Mouse (Mus musculus) left cerebral cortex, postnatal 25 days (tissue): ENCODE results near the gene Pdzrn3. TPM values are rescaled to one million over a fixed set of nuclear protein-coding genes. Genes with fewer than 3 reads are reported as not detected.
A peak's percentile ranks its signal among the peaks of the same experiment; 100 is the strongest.

Experiments used
- DNase-seq, 2 experiments: peaks; one replicate each; pipeline ENCODE4 v3.0.0; 2022; ENCODE audit warnings: low spot score in 2 of 2, mixed read lengths in 1 of 2
- intact Hi-C: fragments of 180-260 bp; cut with DNase I; formaldehyde crosslinking; loops from one replicate; pipeline ENCODE4 v1.15.1; 2025
- total RNA-seq, 2 experiments: library from RNA; stranded (reverse); gene quantifications; 2 replicates each; pipeline ENCODE4 v1.2.3; 2021

The Pdzrn3 gene
- total RNA-seq, 2 experiments from 2014 or later: 43.9 to 47.8 TPM

DNA sequence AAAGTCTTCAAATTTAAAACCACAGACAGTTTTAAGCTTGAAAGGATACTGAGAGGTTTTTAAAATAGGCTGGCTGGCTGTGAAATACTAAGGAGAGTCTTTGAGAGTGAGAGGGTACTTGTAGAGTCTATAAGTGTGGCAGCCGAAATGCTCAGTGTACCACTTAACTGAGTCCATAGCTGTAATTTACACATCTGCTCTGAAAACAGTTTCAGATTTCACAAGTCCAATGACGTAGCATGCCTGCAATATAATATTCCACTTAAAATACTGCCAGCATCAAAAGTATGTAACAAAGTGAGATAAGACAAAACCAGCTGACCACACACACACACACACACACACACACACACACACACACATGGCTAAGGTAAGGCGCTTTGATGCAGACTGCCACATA, 101.9 kb downstream of the Pdzrn3 start:
- intact Hi-C loops: no loop called here
- DNase-seq: no peak

DNA sequence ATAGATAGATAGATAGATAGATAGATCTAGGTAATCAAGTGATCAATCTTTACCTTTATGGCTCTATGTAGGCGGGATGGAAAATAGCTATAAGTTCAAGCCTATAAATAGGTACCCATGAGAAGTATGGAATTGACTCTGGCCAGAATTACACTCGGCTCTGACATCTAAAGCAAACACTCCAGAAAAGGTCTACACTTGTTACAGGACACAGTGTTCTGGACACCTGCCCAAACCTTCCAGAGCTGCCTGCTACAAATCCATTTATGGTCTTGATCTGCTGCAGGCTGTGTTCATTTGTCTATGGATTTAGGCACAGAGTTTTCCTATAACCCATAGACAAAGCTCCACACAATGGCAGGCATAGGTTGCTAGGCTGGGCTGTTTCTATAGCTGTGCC, 102.9 kb downstream of the Pdzrn3 start:
- no peak for DNase-seq
- intact Hi-C loops: no loop called here

DNA sequence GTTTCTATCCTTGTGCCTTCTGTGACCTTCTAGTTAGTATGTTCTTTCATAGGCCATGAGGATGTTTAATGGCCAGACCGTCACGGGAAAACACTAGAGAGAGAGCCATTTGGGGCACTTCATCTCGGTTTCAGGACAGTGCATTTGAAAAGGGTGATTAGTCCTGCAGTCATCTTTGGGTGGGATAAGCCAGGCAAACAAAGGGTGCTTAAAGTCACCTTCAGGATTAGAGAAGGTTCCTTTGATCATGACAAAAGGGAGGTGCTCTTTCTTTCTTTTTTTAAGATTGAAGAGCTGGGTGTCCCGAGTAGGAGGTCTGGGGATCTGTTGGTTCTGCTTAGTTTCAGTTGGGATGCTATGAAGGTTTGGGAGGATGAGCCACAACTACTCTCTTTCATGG, 105.4 kb downstream of the Pdzrn3 start:
- intact Hi-C loops: no loop called here
- DNase-seq: no peak

DNA sequence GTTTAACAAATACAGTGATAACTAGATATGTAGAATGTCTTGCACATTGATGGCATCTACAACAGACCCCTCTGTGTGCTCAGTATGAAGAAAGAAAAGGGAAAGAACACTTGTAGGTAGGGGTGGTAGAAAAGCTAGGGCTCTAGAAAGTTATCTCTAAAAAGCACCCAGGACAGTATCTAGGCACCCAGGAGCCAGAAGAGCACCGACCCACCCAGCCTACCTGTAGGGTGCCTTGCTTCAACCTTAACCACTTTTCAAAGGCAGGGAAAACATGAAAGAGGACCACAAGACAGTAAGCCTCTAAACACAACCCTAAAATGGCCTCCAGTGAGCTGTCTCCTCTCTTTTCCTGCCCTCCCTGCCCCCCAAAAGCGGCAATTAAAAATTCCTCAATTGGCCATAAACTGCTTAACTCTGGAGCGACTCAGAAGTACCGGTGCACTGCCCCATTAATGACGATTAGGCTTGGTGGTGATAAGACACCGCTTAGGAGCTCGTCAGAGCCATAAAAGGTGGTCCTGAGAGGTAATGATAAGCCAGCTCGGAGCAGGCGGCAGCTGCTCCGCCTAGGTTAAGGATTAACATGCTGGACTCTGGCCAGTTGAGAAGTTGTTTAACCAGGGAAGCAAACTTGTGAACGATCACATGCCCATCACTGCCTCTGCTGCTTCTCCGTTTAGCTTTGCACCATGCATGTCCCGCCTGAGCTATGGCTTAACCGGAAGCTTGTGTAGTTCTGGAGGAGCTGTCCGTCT, 106.1 kb downstream of the Pdzrn3 start:
- no peak for DNase-seq
- intact Hi-C loops: no loop called here

- no peak for DNase-seq
- intact Hi-C loops: no loop called here
Observed at GRCm38 (mm10) chr6:101270095-101270826, 107.4 kb downstream of the Pdzrn3 start.

DNA sequence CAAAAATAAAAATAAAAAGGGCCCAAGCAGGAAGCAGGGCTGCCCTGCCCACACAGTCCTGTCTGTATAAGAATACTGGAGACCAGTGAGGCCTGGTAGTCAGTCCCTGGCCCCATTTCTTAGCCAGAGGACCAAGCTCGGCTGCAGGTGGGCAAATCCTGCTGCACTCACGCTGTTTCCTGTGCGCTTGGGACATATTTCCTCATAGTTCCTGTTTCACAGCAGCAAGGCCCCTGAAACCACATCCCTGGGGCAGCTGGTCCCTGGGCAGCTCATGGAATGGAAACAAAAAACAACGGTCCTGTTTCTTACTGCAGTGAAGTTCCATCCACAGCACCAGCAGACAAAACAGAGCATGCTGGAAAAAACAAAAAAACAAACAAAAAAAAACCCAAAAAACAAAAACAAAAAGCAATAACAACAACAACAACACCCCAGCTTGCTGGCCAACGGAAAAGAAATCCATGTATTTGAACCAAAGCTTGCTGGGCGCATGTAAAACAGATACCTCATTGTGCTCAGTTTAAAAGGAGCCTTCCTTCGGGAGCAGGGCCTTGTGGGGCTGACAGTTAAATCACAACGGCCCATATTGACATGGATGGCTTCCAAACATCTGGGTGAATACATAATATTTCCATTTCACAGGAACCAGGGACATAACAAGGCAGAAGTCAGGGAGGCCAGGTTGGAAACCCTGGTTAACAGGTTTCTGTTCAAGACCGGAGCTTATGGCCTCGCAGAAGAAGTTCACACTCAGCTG, 108.2 kb downstream of the Pdzrn3 start:
- intact Hi-C loops: loop anchor here (10.0 kb wide), 1 partner anchor 595 kb away; the partner anchor contains the start of gene Shq1

DNA sequence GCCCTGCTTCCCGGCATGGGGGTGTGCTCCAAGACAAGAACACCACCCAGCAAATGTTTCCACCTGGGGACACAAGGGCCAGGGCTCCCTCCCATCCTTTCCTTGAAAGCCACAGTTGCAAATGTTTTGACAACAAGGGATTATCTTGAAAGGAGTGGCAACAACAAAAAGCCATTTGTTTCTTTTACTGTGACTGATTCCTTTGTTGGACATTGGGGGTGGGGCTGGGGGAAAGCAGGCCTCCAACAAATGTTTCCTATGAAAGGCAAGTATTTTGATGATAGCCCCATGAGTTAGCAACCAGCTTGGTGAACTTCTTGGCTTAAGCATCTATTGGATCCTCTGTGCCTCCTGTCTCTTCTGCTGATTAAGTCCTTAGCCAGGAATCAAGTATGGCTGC, 109.4 kb downstream of the Pdzrn3 start:
- no peak for DNase-seq
- intact Hi-C loops: loop anchor here (10.0 kb wide), 1 partner anchor 593 kb away; the partner anchor contains the start of gene Shq1

More for the DNA sequence above, 108.2 kb downstream of the Pdzrn3 start:
- no peak for DNase-seq

DNA sequence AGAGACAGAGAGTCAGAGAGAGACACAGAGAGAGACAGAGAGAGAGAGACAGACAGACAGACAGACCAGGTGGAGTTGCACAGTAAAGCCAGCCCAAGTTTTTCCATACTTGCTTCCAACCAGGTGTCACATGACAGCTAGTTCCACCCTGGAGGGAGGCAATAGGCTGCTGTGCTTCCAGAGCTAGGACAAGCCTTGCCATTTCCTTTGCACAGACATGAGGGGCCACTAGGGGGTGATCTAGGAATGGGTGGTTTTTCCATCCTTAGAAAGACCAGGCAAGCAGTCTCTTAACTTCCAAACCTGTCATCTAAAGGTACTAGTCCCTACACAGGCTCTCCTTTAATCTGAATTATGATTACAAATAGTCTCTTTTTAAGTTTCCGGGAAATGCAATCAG, 110.9 kb downstream of the Pdzrn3 start:
- intact Hi-C loops: loop anchor here (1.0 to 10.0 kb wide), 4 partner anchors 108 to 592 kb away; partner anchors contain the start of gene Shq1
- peak; percentile 77 to 88 for DNase-seq

- peak in 1 of 2 experiments; percentile 57 for DNase-seq
- intact Hi-C loops: loop anchor here (5.0 to 10.0 kb wide), 2 partner anchors 46 to 589 kb away; partner anchors contain the start of gene Shq1
Observed at GRCm38 (mm10) chr6:101263544-101263943, 114.2 kb downstream of the Pdzrn3 start.

GRCm38 (mm10) chr6:101261513-101261912, 116.2 kb downstream of the Pdzrn3 start:
- intact Hi-C loops: loop anchor here (5.0 to 10.0 kb wide), 2 partner anchors 44 to 587 kb away; partner anchors contain the start of gene Shq1
- peak; percentile 39 to 69 for DNase-seq

DNA sequence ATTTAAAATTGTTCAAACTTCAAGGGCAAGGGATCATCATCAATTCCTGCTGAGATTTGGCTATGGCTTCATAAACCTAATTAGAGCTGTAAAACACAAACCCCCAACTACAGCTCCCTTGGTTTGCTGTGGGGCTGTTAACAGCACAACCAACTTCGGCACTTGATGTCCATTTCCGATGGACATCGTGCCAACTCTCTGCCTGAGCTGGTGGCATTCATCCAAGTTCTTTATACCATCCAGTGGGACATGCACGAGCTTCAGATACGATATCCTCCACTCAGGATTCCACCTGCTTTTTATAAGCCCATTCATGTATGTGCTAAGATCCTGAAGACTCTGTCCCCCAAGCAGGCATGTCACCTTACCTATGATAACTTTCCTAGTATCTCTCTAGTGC, 118.3 kb downstream of the Pdzrn3 start:
- intact Hi-C loops: loop anchor here (2.0 to 10.0 kb wide), 2 partner anchors 295 to 377 kb away; no protein-coding TSS in a partner anchor
- DNase-seq: no peak

DNA sequence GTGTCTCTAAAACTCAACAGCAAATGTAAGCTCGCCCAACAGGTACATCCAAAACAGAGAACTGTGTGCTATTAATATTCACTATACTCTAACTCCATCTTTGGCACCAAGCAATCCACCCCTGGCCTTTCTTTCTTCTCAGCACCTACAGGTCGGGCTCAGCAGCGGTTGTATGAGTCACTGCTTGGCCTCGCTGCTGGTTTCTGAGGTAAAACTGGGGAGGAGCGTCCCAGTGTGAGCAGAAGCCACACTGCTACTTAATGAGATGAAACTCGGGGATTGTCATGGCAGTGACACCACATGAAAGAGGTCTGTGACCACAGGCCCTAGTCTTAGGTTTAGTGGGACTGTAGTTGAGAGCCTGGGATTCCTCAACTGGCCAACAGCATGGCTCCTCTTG, 120.3 kb downstream of the Pdzrn3 start:
- no peak for DNase-seq
- intact Hi-C loops: loop anchor here (10.0 kb wide), 1 partner anchor 293 kb away; no protein-coding TSS in a partner anchor

- DNase-seq: no peak
- intact Hi-C loops: loop anchor here (10.0 kb wide), 1 partner anchor 290 kb away; no protein-coding TSS in a partner anchor
Observed at GRCm38 (mm10) chr6:101254652-101255051, 123.0 kb downstream of the Pdzrn3 start.

DNA sequence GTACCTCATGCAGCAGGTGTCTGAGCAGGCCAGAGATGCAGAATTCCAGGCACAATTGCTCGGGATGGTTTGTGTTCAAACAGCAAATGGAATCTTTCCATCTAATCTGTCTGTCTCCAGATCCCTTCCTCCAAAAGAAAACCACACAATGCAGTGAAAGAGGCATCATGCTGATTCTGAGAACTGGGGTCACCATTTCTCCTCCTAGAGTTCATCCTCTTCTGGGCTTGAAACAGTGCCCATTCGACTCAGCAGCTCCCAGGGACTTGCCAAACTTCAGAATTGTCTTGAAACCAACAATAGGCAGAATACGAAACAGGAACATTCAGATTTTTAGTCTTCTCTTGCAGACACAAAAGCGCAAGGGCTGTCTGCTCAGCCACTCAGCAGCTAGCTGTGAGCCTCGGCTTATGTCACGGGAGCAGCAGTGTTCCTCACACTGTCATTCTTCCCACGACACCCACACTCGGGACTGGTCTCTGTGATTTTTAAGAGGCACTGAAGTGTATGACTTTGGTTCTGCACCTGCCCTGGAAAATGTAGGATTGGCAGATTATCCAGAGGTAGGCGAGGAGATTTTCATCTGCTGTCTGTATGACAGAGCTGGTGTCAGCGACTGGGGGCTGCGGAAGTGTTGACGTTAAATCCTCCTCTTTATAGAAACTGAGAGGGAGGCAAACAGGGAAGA, 125.6 kb downstream of the Pdzrn3 start:
- intact Hi-C loops: loop anchor here (10.0 kb wide), 1 partner anchor 287 kb away; no protein-coding TSS in a partner anchor
- DNase-seq: peak; percentile 56 to 87

GRCm38 (mm10) chr6:101251160-101251559, 126.5 kb downstream of the Pdzrn3 start:
- intact Hi-C loops: loop anchor here (10.0 kb wide), 1 partner anchor 286 kb away; no protein-coding TSS in a partner anchor
- DNase-seq: no peak

DNA sequence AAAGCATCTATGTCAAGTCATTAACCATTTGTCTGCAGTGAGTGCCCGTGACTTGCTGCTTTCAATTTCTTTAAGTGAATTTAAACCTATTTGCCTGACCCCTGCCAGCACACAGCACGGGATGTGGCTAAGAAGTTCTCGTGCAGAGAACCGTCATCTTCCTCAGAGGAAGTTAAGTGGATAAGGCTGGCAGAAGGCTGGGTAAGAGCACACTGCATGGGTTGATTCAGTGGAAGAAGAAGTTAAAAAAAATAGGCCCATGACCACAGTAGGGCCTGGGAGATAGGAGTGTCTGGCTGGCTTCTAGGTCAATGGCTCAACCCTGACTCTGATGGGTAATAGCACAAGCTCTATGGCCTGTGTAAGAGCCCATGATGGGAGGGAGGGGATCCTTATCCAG, 131.6 kb downstream of the Pdzrn3 start:
- intact Hi-C loops: no loop called here
- no peak for DNase-seq

GRCm38 (mm10) chr6:101244355-101244754, 133.3 kb downstream of the Pdzrn3 start:
- intact Hi-C loops: no loop called here
- no peak for DNase-seq

DNA sequence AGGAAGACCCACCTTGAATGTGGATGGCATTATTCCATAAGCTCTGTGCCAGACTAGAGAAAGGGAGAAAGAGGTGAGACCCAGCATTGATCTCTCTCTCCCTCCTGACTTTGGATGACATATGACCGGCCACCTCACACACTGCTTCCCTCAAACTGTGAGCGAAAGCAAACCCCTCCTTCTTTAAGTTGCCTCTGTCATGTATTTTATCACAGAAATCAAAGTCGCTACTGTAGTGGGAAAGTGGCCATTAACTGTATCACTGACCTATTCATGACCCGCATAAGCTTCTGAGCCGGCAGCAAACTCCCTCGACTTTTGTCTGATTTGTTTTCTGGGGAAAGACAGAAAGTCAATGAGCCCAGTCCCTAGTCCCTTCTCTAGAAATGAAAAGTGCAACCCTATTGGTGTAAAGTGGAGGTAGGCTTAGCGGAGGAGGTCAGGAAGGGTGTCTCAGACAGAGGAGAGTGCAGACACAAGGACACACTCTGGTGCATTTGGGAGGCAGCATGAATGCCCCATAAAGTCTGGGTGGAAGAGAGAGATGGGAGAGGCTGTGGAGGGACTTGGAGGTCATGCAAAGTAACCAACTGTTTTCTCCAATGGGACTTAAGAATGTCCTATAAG, 134.4 kb downstream of the Pdzrn3 start:
- no peak for DNase-seq
- intact Hi-C loops: no loop called here
